Mouse (Mus musculus) bone marrow, adult 2 months (tissue): ENCODE results near the gene Tmem108.

Source experiments
- CTCF ChIP-seq: fragments of 200-500 bp; IDR thresholded peaks from 2 replicates; pipeline ENCODE4 v1.5.1; 2011; ENCODE audit warnings: low read length, control low read depth; ENCODE audit not compliant: control insufficient read depth, insufficient read depth
- POLR2A ChIP-seq: fragments of 200-500 bp; IDR thresholded peaks from 2 replicates; pipeline ENCODE4 v1.6.1; 2011; ENCODE audit warnings: low read depth, mild to moderate bottlenecking, control low read depth, low read length, borderline replicate concordance; ENCODE audit not compliant: control insufficient read depth

DNA sequence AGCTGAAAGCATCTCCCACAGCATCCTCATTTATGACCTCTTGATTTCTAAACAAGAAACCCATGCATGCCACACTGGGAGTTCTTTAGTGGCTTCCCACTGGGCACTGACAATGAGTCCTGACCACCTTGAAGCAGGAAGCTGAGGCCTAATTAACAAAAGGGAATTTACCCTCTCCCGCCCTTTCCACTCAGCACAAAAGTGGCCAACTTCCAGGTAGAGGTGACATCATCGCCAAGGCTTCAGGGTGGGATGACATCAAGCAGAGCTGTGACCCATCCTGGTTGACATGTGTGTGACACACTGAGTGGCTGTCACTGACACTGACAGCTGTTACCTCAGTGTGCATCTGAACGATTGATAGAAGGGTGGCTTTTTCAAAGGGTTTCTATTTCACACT is 124.8 kb downstream of the Tmem108 start:
- TF ChIP-seq POLR2A: no peak
- TF ChIP-seq CTCF: no peak
